14 mouse cellular contexts compared by ENCODE assay signal in genomic region chr15:89435878-89436277, GRCm38 (mm10). TPM values are rescaled to one million over a fixed set of nuclear protein-coding genes. Genes with fewer than 3 reads are reported as not detected.
A peak's percentile ranks its signal among the peaks of the same experiment; 100 is the strongest.
DNase-seq lines count a peak whose midpoint lies in the region.
"Had no signal": no experiment of that assay in that cellular context is flagged by ENCODE, and none has a peak within 500 bp of the region (broad histone marks: within the 10 kb centered on the region; RNA-seq: fewer than 3 reads in every experiment).

No protein-coding gene starts in this region.

- DNase-seq in cerebellum, adult 11-12 months, result peak; percentile 7
- no peak for DNase-seq in cerebellum, adult 9-10 months
- peak; percentile 23 for DNase-seq in 3T3-L1 (ENCODE audit: low read depth, low spot score)
- peak; percentile 11 for DNase-seq in Muller cell, postnatal 12 days (ENCODE audit: inconsistent ontology term)
- no peak for DNase-seq in adrenal gland, postnatal 14 days
- DNase-seq in frontal cortex, postnatal 14 days (ENCODE audit: low spot score in 2 of 2), result no peak
- DNase-seq: adrenal gland, postnatal 10 days; cerebellum, adult 11 months; cerebellum, adult 8-10 months; cerebellum, postnatal 14 days; gastrocnemius, postnatal 25 days; heart, postnatal 10 days; heart, postnatal 36 days; kidney, adult 11 months had no signal

RNA-seq across cellular contexts. Expression of gene Chkb, which starts 6.2 kb away (rescaled TPM):
- 98.6 and 101 TPM in 2 replicates for total RNA-seq in adrenal gland, postnatal 14 days (2021)

RNA-seq across cellular contexts. Expression of gene Gm44502, which starts 6.4 kb away (rescaled TPM):
- total RNA-seq in adrenal gland, postnatal 14 days (2021), result 11.0 and 11.5 TPM in 2 replicates
- total RNA-seq: gastrocnemius, postnatal 25 days had no signal

RNA-seq across cellular contexts. Expression of gene C730034F03Rik, which starts 6.5 kb away (rescaled TPM):
- total RNA-seq in adrenal gland, postnatal 14 days (2021), result 2.5 TPM in 2 replicates

RNA-seq across cellular contexts. Expression of gene Cpt1b, which starts 10.2 kb away (rescaled TPM):
- 525 and 569 TPM in 2 replicates for total RNA-seq in adrenal gland, postnatal 14 days (2021)

RNA-seq across cellular contexts. Expression of gene Mapk8ip2, which starts 17.8 kb away (rescaled TPM):
- 8.0 and 9.1 TPM in 2 replicates for total RNA-seq in adrenal gland, postnatal 14 days (2021)

Comparison
In these comparisons a context has a peak if more than half of its experiments do, and no peak if none do; other contexts are left out.
1. DNase-seq: peak in cerebellum, adult 11-12 months (single experiment), 3T3-L1 (single experiment) and Muller cell, postnatal 12 days (single experiment); none in cerebellum, adult 9-10 months (single experiment), adrenal gland, postnatal 14 days (single experiment) and frontal cortex, postnatal 14 days (0 of 2).